Mouse (Mus musculus): Measurements from ENCODE around the gene Noxo1. TPM values are rescaled to one million over a fixed set of nuclear protein-coding genes. Genes with fewer than 3 reads are reported as not detected.
A peak's percentile ranks its signal among the peaks of the same experiment; 100 is the strongest.
"Not testable (repeated sequence)": the region's sequence is repeated elsewhere in the genome, so short reads cannot be mapped to it uniquely, and the experiment has no call there.

The Noxo1 gene
- 1 to 10 TPM; 2.7 to 4.4 TPM for total RNA-seq (2021)
- long read RNA-seq, experiment 1, partial matches to known transcripts: 0 of 2 reads
- long read RNA-seq, experiment 1, other reads (novel, unspliced or antisense): 1 of 2 reads
- long read RNA-seq, experiment 2, partial matches to known transcripts: 0 of 2 reads
- long read RNA-seq, experiment 2, other reads (novel, unspliced or antisense): 1 of 2 reads

- DNase-seq (ENCODE audit: low spot score in 2 of 2): peak; percentile 75 to 80
Measured at GRCm38 (mm10) chr17:24696011-24696697, at the start of gene Noxo1, which contains the start of gene Gfer. Gene Noxo1, plus strand, starts transcription at chr17:24696234. Gene Gfer, minus strand, starts transcription at chr17:24696156.

DNA sequence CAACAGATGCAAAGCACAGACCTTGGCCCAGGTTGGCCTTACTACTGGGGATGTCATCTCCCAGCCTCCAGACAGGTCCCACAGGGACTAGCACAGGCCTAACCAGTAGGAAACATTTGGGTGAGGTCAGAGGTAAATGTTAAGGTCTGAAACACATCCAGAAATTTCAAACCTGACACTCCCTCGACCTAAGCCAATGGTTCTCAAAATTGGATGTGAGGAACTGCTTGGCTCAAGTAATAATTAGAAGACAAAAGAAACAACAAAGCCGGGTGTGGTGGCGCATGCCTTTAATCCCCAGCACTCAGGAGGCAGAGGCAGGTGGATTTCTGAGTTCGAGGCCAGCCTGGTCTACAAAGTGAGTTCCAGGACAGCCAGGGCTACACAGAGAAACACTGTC is 49.7 kb upstream of the Noxo1 start:
- no peak for DNase-seq (ENCODE audit: low spot score in 2 of 2)

DNA sequence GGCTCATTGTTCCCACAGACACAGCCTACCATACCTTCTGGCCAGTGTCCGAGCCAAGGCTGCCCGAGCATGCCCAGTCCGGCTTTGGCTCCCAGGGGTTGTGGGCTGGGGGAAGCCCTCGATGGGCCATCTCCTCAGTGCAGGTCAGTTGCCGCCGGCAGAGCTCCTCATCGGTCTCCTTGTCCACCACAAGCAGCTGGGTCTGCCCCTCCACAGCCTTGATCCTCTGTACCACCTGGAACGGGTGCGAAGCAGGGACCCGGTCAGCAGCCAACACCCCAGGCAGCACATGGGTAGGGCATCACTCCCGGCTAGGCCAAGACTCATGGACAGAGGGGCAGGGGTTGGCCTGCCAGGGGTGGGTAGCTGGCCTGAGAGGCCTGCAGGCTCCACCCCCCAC is 48.5 kb upstream of the Noxo1 start:
- DNase-seq (ENCODE audit: low spot score in 2 of 2): no peak

DNA sequence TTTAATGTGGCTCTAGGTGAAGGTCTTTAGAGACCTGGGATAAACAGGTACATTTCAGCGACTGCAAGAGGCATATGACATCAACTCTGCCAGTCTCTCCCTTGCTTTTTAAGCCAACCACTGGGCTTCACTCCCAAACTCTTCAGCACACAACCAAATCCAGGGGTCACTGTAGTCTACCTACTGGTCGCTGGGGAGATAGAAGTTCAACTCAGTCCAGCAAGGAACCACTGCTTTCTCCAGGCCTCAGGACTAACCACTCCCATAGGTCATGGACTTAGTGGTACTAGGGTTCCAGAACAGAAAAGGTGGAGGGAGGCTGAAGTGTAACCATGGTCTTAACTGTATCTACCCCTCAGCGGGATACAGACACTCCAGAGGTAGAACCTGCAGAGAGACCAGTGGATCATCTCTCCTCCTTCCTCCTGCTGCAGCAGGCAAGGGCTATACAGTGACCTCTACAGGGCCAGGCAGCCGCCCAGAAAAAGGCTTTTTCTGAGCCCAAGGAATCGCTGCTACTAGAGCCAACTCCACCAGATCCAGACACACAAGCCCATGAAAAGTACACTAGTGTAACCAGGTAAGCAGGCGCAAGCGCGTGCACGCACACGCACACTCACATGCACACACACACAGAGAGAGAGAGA is 47.2 kb upstream of the Noxo1 start:
- DNase-seq (ENCODE audit: low spot score in 2 of 2): no peak

DNA sequence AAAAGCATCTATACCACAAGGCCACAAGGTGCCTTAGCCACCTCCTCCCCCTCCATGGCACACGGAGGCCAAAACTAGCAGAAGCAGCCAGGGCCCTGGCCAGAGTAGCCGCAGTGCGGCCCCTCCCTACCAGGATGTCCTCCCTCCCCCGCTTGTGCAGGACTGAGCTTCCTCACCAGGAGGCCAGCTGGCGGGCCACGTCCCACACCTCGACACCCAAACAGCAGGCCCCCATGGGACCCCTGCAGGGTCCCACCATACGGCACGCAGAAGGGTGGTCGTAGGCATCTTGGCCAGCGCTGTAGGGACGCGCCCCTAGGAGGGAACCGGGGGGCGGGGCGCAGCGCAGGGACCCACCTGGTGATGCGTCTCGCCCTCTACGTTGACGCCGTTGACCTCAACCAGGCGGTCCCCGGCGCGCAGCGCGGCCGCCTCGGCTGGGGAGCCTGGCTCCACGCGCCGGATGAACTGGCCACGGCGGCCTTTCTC is 46.4 kb upstream of the Noxo1 start:
- DNase-seq (ENCODE audit: low spot score in 2 of 2): no peak

GRCm38 (mm10) chr17:24650070-24650616 is 45.9 kb upstream of the Noxo1 start, which contains the start of gene Slc9a3r2:
Gene Slc9a3r2, minus strand, starts transcription at chr17:24650327.
- no peak for DNase-seq (ENCODE audit: low spot score in 2 of 2)

- DNase-seq (ENCODE audit: low spot score in 2 of 2): no peak
Measured at GRCm38 (mm10) chr17:24650766-24651165, 45.3 kb upstream of the Noxo1 start.

DNA sequence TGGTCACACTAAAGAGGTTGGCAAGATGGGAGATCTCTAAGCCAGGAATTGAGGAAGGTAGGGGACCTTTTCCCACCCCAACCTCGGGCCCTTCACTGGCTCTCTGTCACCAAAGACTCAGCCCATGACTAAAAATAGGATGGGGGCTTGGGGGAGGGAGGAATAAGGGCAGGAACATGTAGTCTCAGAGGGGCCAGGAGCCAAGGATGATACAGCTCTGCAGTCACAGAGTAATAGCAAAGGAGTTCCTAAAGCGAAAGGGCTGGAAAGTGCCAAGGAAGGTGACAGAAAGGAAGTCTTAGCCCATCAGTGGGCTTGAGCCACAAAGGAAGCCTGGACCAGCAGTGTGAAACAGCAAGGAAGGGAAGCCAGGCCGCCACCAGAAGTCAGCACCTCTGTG is 44.2 kb upstream of the Noxo1 start:
- no peak for DNase-seq (ENCODE audit: low spot score in 2 of 2)

GRCm38 (mm10) chr17:24653967-24654710 is 41.9 kb upstream of the Noxo1 start:
- peak in 1 of 2 experiments; percentile 62 for DNase-seq (ENCODE audit: low spot score in 2 of 2)

DNA sequence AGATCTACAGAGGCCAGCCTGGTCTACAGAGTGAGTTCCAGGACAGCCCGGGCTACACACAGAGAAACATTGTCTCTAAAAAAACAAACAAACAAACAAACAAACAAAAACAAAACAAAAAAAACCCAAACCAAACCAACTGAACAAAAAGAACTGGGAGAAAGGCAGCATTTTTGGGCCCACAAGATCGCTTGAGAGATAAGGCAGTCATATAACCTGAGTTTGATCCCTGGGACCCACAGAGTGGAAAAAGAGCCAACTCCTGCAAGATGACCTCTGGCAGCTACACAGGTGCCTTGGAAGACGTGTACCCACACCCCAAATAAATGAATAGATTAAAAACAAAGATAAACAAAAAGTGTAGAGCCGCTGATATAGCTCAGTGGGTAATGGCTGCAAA is 41.1 kb upstream of the Noxo1 start:
- DNase-seq (ENCODE audit: low spot score in 2 of 2): no peak

GRCm38 (mm10) chr17:24658017-24658758 is 37.8 kb upstream of the Noxo1 start, which contains the start of gene Npw:
Gene Npw, minus strand, starts transcription at chr17:24658457.
- DNase-seq (ENCODE audit: low spot score in 2 of 2): no peak

DNA sequence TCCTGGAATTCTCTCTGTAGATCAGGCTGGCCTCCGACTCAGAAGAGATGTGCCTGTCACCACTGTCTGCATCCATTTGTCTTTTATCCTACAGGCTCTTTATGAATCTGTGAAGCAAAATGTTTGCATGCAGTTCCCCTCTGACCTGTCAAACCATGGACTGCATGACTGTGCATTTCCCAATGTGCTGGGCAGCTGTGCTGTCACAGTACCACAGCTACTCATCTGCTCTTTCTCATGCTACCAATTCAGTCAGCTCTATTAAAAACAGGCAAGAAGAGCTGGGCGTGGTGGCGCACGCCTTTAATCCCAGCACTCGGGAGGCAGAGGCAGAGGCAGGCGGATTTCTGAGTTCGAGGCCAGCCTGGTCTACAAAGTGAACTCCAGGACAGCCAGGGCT is 29.0 kb upstream of the Noxo1 start:
- DNase-seq (ENCODE audit: low spot score in 2 of 2): not testable (repeated sequence)

DNA sequence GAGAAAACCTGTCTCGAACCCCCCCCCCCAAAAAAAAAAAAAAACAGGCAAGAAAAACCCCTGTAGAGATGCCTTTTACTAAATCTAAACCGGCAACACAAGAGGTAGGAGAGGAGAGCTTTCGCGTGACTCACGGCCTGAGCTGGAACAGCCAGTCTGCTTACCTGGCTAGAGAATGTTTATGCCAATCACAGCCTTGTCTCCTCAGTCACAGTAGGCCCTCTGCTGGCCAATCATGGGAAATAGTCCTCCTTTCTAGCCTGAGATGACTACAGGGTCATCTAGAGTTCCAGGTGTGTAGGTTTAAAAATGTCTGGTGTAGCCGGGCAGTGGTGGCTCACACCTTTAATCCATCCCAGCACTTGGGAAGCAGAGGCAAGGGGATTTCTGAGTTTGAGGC is 28.6 kb upstream of the Noxo1 start:
- DNase-seq (ENCODE audit: low spot score in 2 of 2): no peak

DNA sequence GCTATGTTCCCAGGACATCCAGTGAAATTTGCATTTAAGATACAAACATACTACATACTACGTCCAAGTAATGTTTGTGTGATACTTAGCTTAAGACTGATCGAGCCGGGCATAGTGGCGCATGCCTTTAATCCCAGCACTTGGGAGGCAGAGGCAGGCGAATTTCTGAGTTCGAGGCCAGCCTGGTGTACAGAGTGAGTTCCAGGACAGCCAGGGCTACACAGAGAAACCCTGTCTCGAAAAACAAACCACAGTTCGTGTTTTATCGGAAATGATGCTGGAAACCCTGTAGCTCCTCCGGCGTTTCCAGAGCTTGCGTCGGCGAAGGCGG is 26.9 kb upstream of the Noxo1 start:
- not testable (repeated sequence) for DNase-seq (ENCODE audit: low spot score in 2 of 2)

- DNase-seq (ENCODE audit: low spot score in 2 of 2): peak; percentile 93 to 95
Measured at GRCm38 (mm10) chr17:24669545-24670245, 26.3 kb upstream of the Noxo1 start, which contains the start of gene Zfp598. Gene Zfp598, plus strand, starts transcription at chr17:24669687.

DNA sequence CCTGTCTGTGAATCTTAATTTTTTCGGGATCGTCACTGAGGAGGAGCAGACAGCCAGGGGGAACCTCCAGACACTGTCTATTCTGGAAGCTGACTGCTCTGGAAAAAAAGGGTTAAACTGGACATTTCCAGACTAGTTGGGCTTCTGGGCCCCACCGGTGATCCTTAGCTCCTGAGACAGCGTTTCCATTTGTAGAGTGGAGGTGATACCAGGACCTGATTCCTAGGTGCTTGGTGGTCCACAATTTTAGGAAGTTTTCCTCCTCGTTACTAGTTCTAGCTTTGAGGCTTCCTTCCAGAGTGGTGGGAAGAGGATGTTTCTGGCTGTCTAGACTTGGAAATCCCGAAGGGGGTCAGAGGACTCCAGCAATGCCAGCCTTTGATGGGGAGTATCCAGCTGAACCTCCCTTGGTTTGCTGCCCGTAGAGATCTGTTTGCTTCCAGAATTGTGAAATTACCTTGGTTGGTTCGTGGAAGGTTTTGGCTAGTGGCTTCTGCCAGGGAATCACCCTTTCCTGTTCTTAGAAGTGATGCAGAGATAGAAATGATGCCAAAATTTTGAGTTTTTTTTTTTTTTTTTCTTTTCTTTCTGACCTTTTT is 25.7 kb upstream of the Noxo1 start:
- no peak for DNase-seq (ENCODE audit: low spot score in 2 of 2)

GRCm38 (mm10) chr17:24671346-24671745 is 24.7 kb upstream of the Noxo1 start:
- no peak for DNase-seq (ENCODE audit: low spot score in 2 of 2)

GRCm38 (mm10) chr17:24672141-24672540 is 23.9 kb upstream of the Noxo1 start:
- no peak for DNase-seq (ENCODE audit: low spot score in 2 of 2)

DNA sequence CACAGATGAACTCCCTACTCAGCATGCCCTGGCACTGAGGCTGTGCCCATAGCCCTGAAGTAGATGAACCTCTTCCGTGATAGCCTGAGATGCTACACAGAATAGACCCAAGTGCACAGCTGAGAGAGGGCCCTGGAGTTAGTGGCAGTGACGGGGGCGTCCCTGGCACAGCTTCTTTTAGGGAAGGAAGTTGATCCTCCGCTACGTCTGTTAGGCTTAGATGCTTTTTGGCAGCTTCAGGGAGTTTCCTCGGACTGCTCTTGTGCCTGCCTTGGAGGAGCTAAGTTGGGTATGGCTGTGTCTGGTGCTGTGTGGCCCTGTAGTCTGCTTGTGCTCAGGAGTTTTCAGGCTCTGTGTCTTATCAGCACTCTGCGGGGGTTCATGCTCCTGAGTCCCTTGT is 21.8 kb upstream of the Noxo1 start:
- peak in 1 of 2 experiments; percentile 63 for DNase-seq (ENCODE audit: low spot score in 2 of 2)

Data from layer of hippocampus, postnatal 14 days (tissue).